Mouse (Mus musculus) ES-Bruce4 (cell line): Measurements from ENCODE around the gene B3galt6.

Experiments used
- CTCF ChIP-seq: IDR thresholded peaks from one replicate; pipeline ENCODE4 v1.8.1; 2011; ENCODE audit warnings: low read depth, low read length
- POLR2A ChIP-seq: IDR thresholded peaks from one replicate; pipeline ENCODE4 v1.8.1; 2011; ENCODE audit warnings: low read length; ENCODE audit not compliant: insufficient read depth

GRCm38 (mm10) chr4:155973239-155973638, 19.2 kb downstream of the B3galt6 start:
- TF ChIP-seq POLR2A (no peak), CTCF (no peak)
